ENCODE assay signal across 19 mouse cellular contexts in the genomic region with DNA sequence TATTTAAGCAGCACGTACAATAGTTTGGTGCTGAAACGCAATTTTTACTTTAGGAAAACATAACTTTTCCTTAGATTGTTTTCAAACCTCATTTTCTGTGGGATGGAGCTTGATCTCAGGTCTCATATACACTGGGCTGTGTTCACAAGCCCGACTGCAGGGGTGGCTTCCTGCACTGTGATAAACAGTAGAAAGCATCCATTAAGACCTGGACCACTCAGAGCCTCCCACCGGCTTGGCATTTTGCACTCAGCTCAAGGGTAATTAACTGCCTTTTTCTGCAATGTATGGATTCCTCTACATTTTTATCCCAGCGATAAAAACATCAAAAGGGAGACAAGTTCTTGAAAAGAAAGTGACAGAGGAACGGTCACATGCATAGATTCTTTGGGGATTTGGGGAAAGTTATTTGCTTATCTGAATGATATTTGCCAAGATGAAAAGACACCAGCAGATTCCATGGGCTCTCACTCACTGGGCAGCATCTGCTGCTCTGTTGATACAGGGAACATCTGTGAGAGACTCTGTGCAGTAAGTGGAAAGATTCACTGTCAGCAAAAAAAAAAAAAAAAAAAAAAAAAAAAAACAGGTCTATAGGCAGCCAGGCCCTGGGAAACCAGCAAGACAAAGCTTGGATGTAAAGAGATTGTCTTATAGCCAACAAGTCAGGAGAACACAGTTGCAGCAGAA.
"Had no signal": no experiment of that assay in that cellular context is flagged by ENCODE, and none has a peak within 500 bp of the region (broad histone marks: within the 10 kb centered on the region; RNA-seq: fewer than 3 reads in every experiment).

No protein-coding gene starts in this region.

- DNase-seq: kidney, adult 18-20 months; kidney, adult 9 months; kidney, postnatal 25 days; left cerebral cortex, postnatal 4 days; liver, postnatal 0 days; lung, embryonic 14.5 days; retina, postnatal 1 day; right cerebral cortex, postnatal 25 days; spleen, adult 18-20 months; thymus, postnatal 25 days had no signal

- H3K27me3 ChIP-seq: limb, embryonic 12.5 days; limb, embryonic 15.5 days; neural tube, embryonic 13.5 days; stomach, embryonic 15.5 days had no signal

- ATAC-seq: intestine, embryonic 16.5 days; liver, postnatal 0 days; lung, postnatal 0 days had no signal

- H3K9ac ChIP-seq: limb, embryonic 12.5 days; limb, embryonic 15.5 days; liver, embryonic 14.5 days; liver, postnatal 0 days; lung, embryonic 14.5 days; neural tube, embryonic 13.5 days; stomach, embryonic 15.5 days had no signal

- H3K4me1 ChIP-seq: limb, embryonic 12.5 days; limb, embryonic 15.5 days; stomach, embryonic 15.5 days had no signal

- H3K4me2 ChIP-seq: limb, embryonic 12.5 days; limb, embryonic 15.5 days; liver, embryonic 11.5 days; lung, embryonic 14.5 days; neural tube, embryonic 13.5 days; stomach, embryonic 15.5 days had no signal

- H3K27ac ChIP-seq: limb, embryonic 12.5 days; limb, embryonic 15.5 days; liver, embryonic 14.5 days; macrophage; neural tube, embryonic 13.5 days; stomach, embryonic 15.5 days had no signal

- H3K4me3 ChIP-seq: limb, embryonic 12.5 days; limb, embryonic 15.5 days; neural tube, embryonic 13.5 days; stomach, embryonic 15.5 days had no signal

- H3K9me3 ChIP-seq: limb, embryonic 15.5 days; stomach, embryonic 15.5 days had no signal

- H3K36me3 ChIP-seq: limb, embryonic 12.5 days; limb, embryonic 15.5 days; neural tube, embryonic 13.5 days; stomach, embryonic 15.5 days had no signal
